ENCODE assay signal across 14 mouse cellular contexts in the genomic region with DNA sequence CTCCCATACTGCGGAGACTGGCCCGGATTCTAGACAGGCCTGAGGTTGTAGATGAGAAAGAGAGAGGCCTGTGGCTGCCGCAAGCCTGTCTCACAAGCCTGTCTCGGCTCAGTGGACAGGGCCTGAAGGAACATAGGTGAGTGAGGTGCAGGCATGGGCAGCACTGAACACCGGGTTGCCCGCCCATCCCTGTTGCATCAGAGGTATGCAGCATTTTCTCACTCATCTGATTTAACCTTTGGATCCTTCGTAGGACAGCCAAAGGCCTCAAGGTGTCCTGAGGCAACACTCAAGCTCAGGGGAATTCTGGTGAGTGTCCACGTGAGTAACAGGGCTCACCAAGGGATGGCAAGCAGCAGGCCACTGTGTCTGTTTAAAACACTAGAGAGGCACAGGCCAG. TPM values are rescaled to one million over a fixed set of nuclear protein-coding genes. Genes with fewer than 3 reads are reported as not detected.
A peak's percentile ranks its signal among the peaks of the same experiment; 100 is the strongest.
DNase-seq lines count a peak whose midpoint lies in the region; ATAC-seq and TF ChIP-seq lines count a peak whose summit lies in the region.
"Had no signal": no experiment of that assay in that cellular context is flagged by ENCODE, and none has a peak within 500 bp of the region (broad histone marks: within the 10 kb centered on the region; RNA-seq: fewer than 3 reads in every experiment).

No protein-coding gene starts in this region.

- H3K9ac ChIP-seq in heart, embryonic 13.5 days, result peak overlapping the region; percentile 54; the same call in 1 of the 2 replicates
- 0 out of 2 replicates have a peak overlapping the region, but pooled peaks have one; percentile 31 for H3K9ac ChIP-seq in limb, embryonic 13.5 days
- H3K9ac ChIP-seq: limb, embryonic 15.5 days had no signal

- no peak overlapping the region for H3K4me3 ChIP-seq in heart, embryonic 13.5 days
- peak overlapping the region; percentile 59 for H3K4me3 ChIP-seq in testis, adult 2 months (ENCODE audit: control insufficient read depth, low read depth, low read length)
- H3K4me3 ChIP-seq in limb, embryonic 13.5 days, result no peak overlapping the region
- H3K4me3 ChIP-seq: layer of hippocampus, adult 2 months; limb, embryonic 15.5 days had no signal

- no peak for TF ChIP-seq CTCF in testis, adult 2 months (IDR thresholded peaks at IDR 0.05; ENCODE audit: control insufficient read depth, insufficient read depth, insufficient replicate concordance, low read depth, low read length)

- 53% methylated on average over 8 of the region's 8 CpGs for WGBS in heart, embryonic 13.5 days
- 74% methylated on average over 8 of the region's 8 CpGs for WGBS in limb, embryonic 13.5 days

- peaks cover 5% of the 10 kb centered on the region; the same call in 1 of the 2 replicates for H3K36me3 ChIP-seq in heart, embryonic 13.5 days
- no peaks in the 10 kb centered on the region for H3K36me3 ChIP-seq in testis, adult 2 months (ENCODE audit: control insufficient read depth, insufficient read depth, low read length)
- H3K36me3 ChIP-seq in limb, embryonic 13.5 days, result peaks cover 11% of the 10 kb centered on the region
- H3K36me3 ChIP-seq: limb, embryonic 15.5 days had no signal

- no peak for ATAC-seq in heart, embryonic 13.5 days (ENCODE audit: extremely low read depth, insufficient number of reproducible peaks, low FRiP score, low TSS enrichment)
- no peak for ATAC-seq in limb, embryonic 13.5 days (ENCODE audit: low FRiP score, low read depth)
- ATAC-seq: forebrain, embryonic 14.5 days; midbrain, embryonic 16.5 days had no signal

- no peak overlapping the region for H3K4me2 ChIP-seq in heart, embryonic 13.5 days
- no peak overlapping the region for H3K4me2 ChIP-seq in limb, embryonic 13.5 days (replicated peaks)
- H3K4me2 ChIP-seq: limb, embryonic 15.5 days had no signal

- peaks cover 31% of the 10 kb centered on the region; the same call in 1 of the 2 replicates for H3K27me3 ChIP-seq in heart, embryonic 13.5 days (replicated peaks)
- H3K27me3 ChIP-seq in testis, adult 2 months (ENCODE audit: control insufficient read depth, insufficient read depth, low read length), result no peaks in the 10 kb centered on the region
- H3K27me3 ChIP-seq in limb, embryonic 13.5 days, result no peaks in the 10 kb centered on the region
- H3K27me3 ChIP-seq: limb, embryonic 15.5 days had no signal

- intact Hi-C loops in heart, postnatal 10 days (cut with DNase I), result no loop called here
- intact Hi-C loops in left cerebral cortex, postnatal 36 days (cut with DNase I), result no loop called here

- H3K27ac ChIP-seq in heart, embryonic 13.5 days (replicated peaks), result peak overlapping the region; percentile 50
- no peak overlapping the region for H3K27ac ChIP-seq in testis, adult 2 months (ENCODE audit: control insufficient read depth, insufficient read depth, low read depth, low read length)
- no peak overlapping the region; the same call in 1 of the 2 replicates for H3K27ac ChIP-seq in limb, embryonic 13.5 days
- H3K27ac ChIP-seq: layer of hippocampus, adult 2 months; limb, embryonic 15.5 days had no signal

- peaks cover 4% of the 10 kb centered on the region; the same call in 1 of the 2 replicates for H3K9me3 ChIP-seq in heart, embryonic 13.5 days
- peaks cover 4% of the 10 kb centered on the region; the same call in 1 of the 2 replicates for H3K9me3 ChIP-seq in limb, embryonic 13.5 days
- H3K9me3 ChIP-seq: limb, embryonic 15.5 days had no signal

- no peak for DNase-seq in heart, postnatal 10 days
- no peak for DNase-seq in testis, postnatal 10 days (ENCODE audit: low spot score)
- no peak for DNase-seq in left cerebral cortex, postnatal 36 days (ENCODE audit: low spot score in 2 of 2)
- DNase-seq in layer of hippocampus, adult 8-10 months (ENCODE audit: low spot score in 2 of 2), result no peak
- DNase-seq in left cerebral cortex, adult 18-20 months (ENCODE audit: low spot score in 2 of 2), result no peak
- DNase-seq: heart, adult 18-20 months; thymus, postnatal 14 days had no signal

- H3K4me1 ChIP-seq in heart, embryonic 13.5 days, result peaks cover 55% of the 10 kb centered on the region
- no peaks in the 10 kb centered on the region; the same call in 1 of the 2 replicates for H3K4me1 ChIP-seq in testis, adult 2 months (ENCODE audit: control insufficient read depth, insufficient read depth, low read length)
- peaks cover 56% of the 10 kb centered on the region for H3K4me1 ChIP-seq in limb, embryonic 13.5 days

- no peak for TF ChIP-seq POLR2A in testis, adult 2 months (IDR thresholded peaks at IDR 0.05; ENCODE audit: control insufficient read depth, low read depth, low read length)

RNA-seq across cellular contexts. Expression of gene Vav2, which starts 36.5 kb away (rescaled TPM):
- polyA plus RNA-seq in heart, embryonic 13.5 days (2015; fragmentation: Nextera tagmentation; extraction: Ambion mirVana), result 2.6 and 2.7 TPM in 2 replicates
- 10 to 100 TPM; 13.1 to 14.4 TPM for total RNA-seq in heart, postnatal 10 days (2021)
- polyA plus RNA-seq in testis, adult 2 months (2012; rRNA removed), result 35.7 and 56.1 TPM in 2 replicates
- polyA plus RNA-seq in limb, embryonic 13.5 days (2015; fragmentation: Nextera tagmentation; extraction: Ambion mirVana), result 4.9 and 5.7 TPM in 2 replicates
- total RNA-seq in left cerebral cortex, postnatal 36 days (2021), result 10 to 100 TPM in 1 of 2 experiments, 1 to 10 TPM in 1; 9.6 to 12.3 TPM
- 10 to 100 TPM in 3 of 4 experiments, 1 to 10 TPM in 1; 9.1 to 12.9 (median 11.8) TPM for total RNA-seq in layer of hippocampus, adult 8-10 months (2022)
- 1 to 10 TPM; 7.9 to 9.8 TPM for total RNA-seq in left cerebral cortex, adult 18-20 months (2021)

RNA-seq across cellular contexts. Expression of gene Brd3os, which starts 51.8 kb away (rescaled TPM):
- 3.7 and 3.8 TPM in 2 replicates for polyA plus RNA-seq in heart, embryonic 13.5 days (2015; fragmentation: Nextera tagmentation; extraction: Ambion mirVana)
- 1 to 10 TPM; 1.1 to 2.1 TPM for total RNA-seq in heart, postnatal 10 days (2021)
- 9.7 and 13.3 TPM in 2 replicates for polyA plus RNA-seq in testis, adult 2 months (2012; rRNA removed)
- 14.8 and 15.5 TPM in 2 replicates for polyA plus RNA-seq in limb, embryonic 13.5 days (2015; fragmentation: Nextera tagmentation; extraction: Ambion mirVana)
- total RNA-seq in left cerebral cortex, postnatal 36 days (2021), result 10 to 100 TPM; 26.2 to 30.0 TPM
- 10 to 100 TPM; 23.5 to 28.6 (median 27.9) TPM for total RNA-seq in layer of hippocampus, adult 8-10 months (2022)
- 10 to 100 TPM; 27.8 to 28.3 TPM for total RNA-seq in left cerebral cortex, adult 18-20 months (2021)

Comparison
In these comparisons a context has a peak if more than half of its experiments do, and no peak if none do; other contexts are left out.
1. RNA of gene Brd3os, which starts 51.8 kb away (total RNA-seq): 26.2 to 30.0 TPM in left cerebral cortex, postnatal 36 days, 23.5 to 28.6 TPM in layer of hippocampus, adult 8-10 months and 27.8 to 28.3 TPM in left cerebral cortex, adult 18-20 months; 1.1 to 2.1 TPM in heart, postnatal 10 days; every median in the first group is over 4 times any median in the second.